Comparison of ENCODE assay signal across 8 mouse cellular contexts in the genomic region with DNA sequence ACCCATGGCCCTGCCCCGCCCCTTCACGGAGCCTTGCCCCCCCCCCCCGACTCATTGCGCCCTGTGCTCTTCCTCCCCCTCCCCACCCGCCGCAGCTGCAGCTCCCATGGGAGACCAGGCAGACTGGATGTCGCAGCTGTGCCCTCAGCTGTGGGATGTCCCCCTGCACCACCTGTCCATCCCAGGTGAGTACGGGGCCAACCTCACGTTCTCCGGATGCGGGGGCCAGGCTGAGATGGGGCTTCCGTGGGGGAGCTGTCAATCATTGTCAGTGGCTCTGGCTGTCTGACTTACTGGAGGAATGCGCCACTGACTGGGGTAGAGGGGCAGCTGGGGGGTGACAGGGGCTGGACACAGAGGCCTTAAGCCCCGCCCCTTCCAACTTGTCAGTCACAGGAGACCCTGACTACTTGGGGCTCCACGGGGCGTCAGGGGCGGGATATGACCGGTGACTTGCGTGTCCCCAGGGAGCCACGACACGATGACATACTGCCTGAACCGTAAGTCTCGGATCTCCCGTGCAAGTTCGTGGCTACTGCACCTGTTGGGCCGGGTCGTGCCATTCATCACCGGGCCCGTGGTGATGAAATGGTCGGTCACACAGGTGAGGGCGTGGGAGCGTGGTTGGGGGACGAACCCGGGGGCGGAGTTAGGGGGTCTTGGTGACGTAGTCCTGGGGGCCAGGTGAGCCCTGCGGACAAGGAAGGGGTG. TPM values are rescaled to one million over a fixed set of nuclear protein-coding genes. Genes with fewer than 3 reads are reported as not detected.
A peak's percentile ranks its signal among the peaks of the same experiment; 100 is the strongest.
DNase-seq lines count a peak whose midpoint lies in the region; ATAC-seq lines count a peak whose summit lies in the region.

No protein-coding gene starts in this region.

- 1% methylated on average over 36 of the region's 37 CpGs for WGBS in hindbrain, embryonic 15.5 days
- 2% methylated on average over 30 of the region's 37 CpGs for WGBS in midbrain, embryonic 16.5 days

- peaks cover 24% of the 10 kb centered on the region for H3K4me1 ChIP-seq in hindbrain, embryonic 15.5 days (replicated peaks)
- peaks cover 12% of the 10 kb centered on the region for H3K4me1 ChIP-seq in midbrain, embryonic 16.5 days (ENCODE audit: control insufficient read depth, insufficient read depth, low read length)

- no peak overlapping the region for H3K27ac ChIP-seq in hindbrain, embryonic 15.5 days (replicated peaks)
- H3K27ac ChIP-seq in midbrain, embryonic 16.5 days (ENCODE audit: low read length): no peak overlapping the region; the same call in 1 of the 2 replicates

- peak overlapping the region; percentile 32 for H3K9ac ChIP-seq in hindbrain, embryonic 15.5 days
- peak overlapping the region; percentile 62 for H3K9ac ChIP-seq in midbrain, embryonic 16.5 days (ENCODE audit: low read depth, low read length)

- no peaks in the 10 kb centered on the region for H3K9me3 ChIP-seq in hindbrain, embryonic 15.5 days
- no peaks in the 10 kb centered on the region for H3K9me3 ChIP-seq in midbrain, embryonic 16.5 days (replicated peaks; ENCODE audit: control insufficient read depth, low read length, poor library complexity, severe bottlenecking)

- H3K36me3 ChIP-seq in hindbrain, embryonic 15.5 days: peaks cover 36% of the 10 kb centered on the region
- H3K36me3 ChIP-seq in midbrain, embryonic 16.5 days (ENCODE audit: control insufficient read depth, insufficient read depth, low read length): peaks cover 32% of the 10 kb centered on the region

- peak; percentile 42 to 63 for DNase-seq in adrenal gland, adult (ENCODE audit: inconsistent age in 2 of 2, low spot score in 1 of 2)
- DNase-seq in adrenal gland, postnatal 14 days: no peak
- peak; percentile 29 to 50 for DNase-seq in CD8-positive naive resting alpha-beta T cell, adult 2 months (ENCODE audit: low read depth in 2 of 2, low spot score in 2 of 2)
- peak; percentile 61 for DNase-seq in embryo, embryonic 11 days
- peak; percentile 16 to 32 for DNase-seq in left cerebral cortex, postnatal 36 days (ENCODE audit: low spot score in 2 of 2)
- peak; percentile 39 for DNase-seq in testis, postnatal 14 days (ENCODE audit: low spot score)

- H3K4me3 ChIP-seq in hindbrain, embryonic 15.5 days: peak overlapping the region; percentile 41
- H3K4me3 ChIP-seq in midbrain, embryonic 16.5 days (ENCODE audit: low read depth, low read length): peak overlapping the region; percentile 47

- intact Hi-C loops in left cerebral cortex, postnatal 36 days (cut with DNase I): loop anchor here (10.0 kb wide), 1 partner anchor 1736 kb away; a partner anchor contains a TSS

- peak; percentile 29 for ATAC-seq in hindbrain, embryonic 15.5 days (ENCODE audit: low FRiP score, low read depth)
- peak; percentile 43 for ATAC-seq in midbrain, embryonic 16.5 days

- no peaks in the 10 kb centered on the region for H3K27me3 ChIP-seq in hindbrain, embryonic 15.5 days
- no peaks in the 10 kb centered on the region for H3K27me3 ChIP-seq in midbrain, embryonic 16.5 days (ENCODE audit: control insufficient read depth, insufficient read depth, low read depth, low read length)

- peak overlapping the region; percentile 82 for H3K4me2 ChIP-seq in hindbrain, embryonic 15.5 days
- H3K4me2 ChIP-seq in midbrain, embryonic 16.5 days (ENCODE audit: low read length): peak overlapping the region; percentile 72

RNA-seq across cellular contexts. Expression of a gene that starts 1.3 kb away (rescaled TPM):
- total RNA-seq in adrenal gland, postnatal 14 days (2021): not detected in 2 replicates
- 6.0 and 6.1 TPM in 2 replicates for polyA plus RNA-seq in hindbrain, embryonic 15.5 days (2015; fragmentation: Nextera tagmentation; extraction: Ambion mirVana)
- total RNA-seq in left cerebral cortex, postnatal 36 days (2021): 10 to 100 TPM; 11.1 to 12.0 TPM
- 8.0 and 9.2 TPM in 2 replicates for polyA plus RNA-seq in midbrain, embryonic 16.5 days (2015; fragmentation: Nextera tagmentation; extraction: Ambion mirVana)

RNA-seq across cellular contexts. Expression of a gene that starts 6.9 kb away (rescaled TPM):
- 0.11 and 0.45 TPM in 2 replicates for total RNA-seq in adrenal gland, postnatal 14 days (2021)
- 0.29 and 0.35 TPM in 2 replicates for polyA plus RNA-seq in hindbrain, embryonic 15.5 days (2015; fragmentation: Nextera tagmentation; extraction: Ambion mirVana)
- total RNA-seq in left cerebral cortex, postnatal 36 days (2021): under 1 TPM; 0.48 to 0.72 TPM
- 0.88 and 1.0 TPM in 2 replicates for polyA plus RNA-seq in midbrain, embryonic 16.5 days (2015; fragmentation: Nextera tagmentation; extraction: Ambion mirVana)

RNA-seq across cellular contexts. Expression of a gene that starts 6.9 kb away (rescaled TPM):
- total RNA-seq in adrenal gland, postnatal 14 days (2021): 57.4 and 63.7 TPM in 2 replicates
- polyA plus RNA-seq in hindbrain, embryonic 15.5 days (2015; fragmentation: Nextera tagmentation; extraction: Ambion mirVana): 61.1 and 63.6 TPM in 2 replicates
- 10 to 100 TPM; 85.4 to 88.5 TPM for total RNA-seq in left cerebral cortex, postnatal 36 days (2021)
- polyA plus RNA-seq in midbrain, embryonic 16.5 days (2015; fragmentation: Nextera tagmentation; extraction: Ambion mirVana): 61.5 and 69.2 TPM in 2 replicates

RNA-seq across cellular contexts. Expression of a gene that starts 8.8 kb away (rescaled TPM):
- total RNA-seq in adrenal gland, postnatal 14 days (2021): 4.7 and 7.8 TPM in 2 replicates
- 13.3 and 16.2 TPM in 2 replicates for polyA plus RNA-seq in hindbrain, embryonic 15.5 days (2015; fragmentation: Nextera tagmentation; extraction: Ambion mirVana)
- 10 to 100 TPM; 15.4 to 18.8 TPM for total RNA-seq in left cerebral cortex, postnatal 36 days (2021)
- polyA plus RNA-seq in midbrain, embryonic 16.5 days (2015; fragmentation: Nextera tagmentation; extraction: Ambion mirVana): 15.3 and 17.6 TPM in 2 replicates

RNA-seq across cellular contexts. Expression of a gene that starts 28.8 kb away (rescaled TPM):
- 4.4 and 6.6 TPM in 2 replicates for total RNA-seq in adrenal gland, postnatal 14 days (2021)
- polyA plus RNA-seq in hindbrain, embryonic 15.5 days (2015; fragmentation: Nextera tagmentation; extraction: Ambion mirVana): 4.3 and 6.4 TPM in 2 replicates
- total RNA-seq in left cerebral cortex, postnatal 36 days (2021): 1 to 10 TPM; 7.2 to 7.6 TPM
- polyA plus RNA-seq in midbrain, embryonic 16.5 days (2015; fragmentation: Nextera tagmentation; extraction: Ambion mirVana): 4.7 and 8.9 TPM in 2 replicates

Comparison
In these comparisons a context has a peak if more than half of its experiments do, and no peak if none do; other contexts are left out.
1. RNA of a gene that starts 1.3 kb away (total RNA-seq): 11.1 to 12.0 TPM in left cerebral cortex, postnatal 36 days; not detected in adrenal gland, postnatal 14 days; every median in the first group is over 10 times any median in the second.